Mouse (Mus musculus) natural killer cell, adult 2 months (primary cell): ENCODE results near the gene Srsf11.

ENCODE experiments used
- DNase-seq, 2 experiments: peaks; one replicate each; pipeline ENCODE4 v3.0.0; 2022; ENCODE audit warnings: low spot score in 2 of 2

Srsf11 gene

GRCm38 (mm10) chr3:157979619-157980018, 56.8 kb downstream of the Srsf11 start:
- DNase-seq, result no peak

GRCm38 (mm10) chr3:157973236-157973635, 63.2 kb downstream of the Srsf11 start:
- no peak for DNase-seq

- DNase-seq, result no peak
These were observed 65.3 kb downstream of the Srsf11 start for GRCm38 (mm10) chr3:157971151-157971550.
